Mouse (Mus musculus) G1E-ER4 (cell line): ENCODE data around the gene Hmx2. TPM values are rescaled to one million over a fixed set of nuclear protein-coding genes. Genes with fewer than 3 reads are reported as not detected.

ENCODE experiments used
- GATA1 ChIP-seq: IDR thresholded peaks from one replicate; pipeline ENCODE4 v1.8.0; 2012; ENCODE audit warnings: low read length, inconsistent platforms
- polyA plus RNA-seq: library from polyadenylated mRNA; stranded (reverse); fragments of >175 nt; gene quantifications from 2 replicates; pipeline ENCODE4 v1.2.3, GENCODE M21; 2012

Hmx2 gene
- polyA plus RNA-seq, 1 experiment, result 5.6 TPM

GRCm38 (mm10) chr7:131605481-131605880 is 56.9 kb downstream of the Hmx2 start:
- no peak for TF ChIP-seq GATA1

Other genes with a start within 250 kb of the Hmx2 start
- gene Cuzd1, start 226.5 kb upstream of the Hmx2 start, polyA plus RNA-seq, result not detected in 2 replicates
- gene Fam24b, start 219.3 kb upstream of the Hmx2 start, polyA plus RNA-seq, result not detected in 2 replicates
- not detected in 2 replicates for gene Fam24a, start 214.9 kb upstream of the Hmx2 start, polyA plus RNA-seq
- gene 2310057M21Rik, start 186.0 kb upstream of the Hmx2 start, polyA plus RNA-seq, result 20.3 and 26.5 TPM in 2 replicates
- gene Pstk, start 177.6 kb upstream of the Hmx2 start, polyA plus RNA-seq, result 46.0 and 66.3 TPM in 2 replicates
- gene Ikzf5, start 138.3 kb upstream of the Hmx2 start, polyA plus RNA-seq, result 8.5 and 10.8 TPM in 2 replicates
- 2.1 and 2.6 TPM in 2 replicates for gene Acadsb, start 138.2 kb upstream of the Hmx2 start, polyA plus RNA-seq
- gene Hmx3, start 5.9 kb upstream of the Hmx2 start, polyA plus RNA-seq, result not detected in 2 replicates
- gene Bub3, start 11.4 kb downstream of the Hmx2 start, polyA plus RNA-seq, result 65.5 and 67.0 TPM in 2 replicates